Comparison of ENCODE assay signal across 10 mouse cellular contexts in the genomic region with DNA sequence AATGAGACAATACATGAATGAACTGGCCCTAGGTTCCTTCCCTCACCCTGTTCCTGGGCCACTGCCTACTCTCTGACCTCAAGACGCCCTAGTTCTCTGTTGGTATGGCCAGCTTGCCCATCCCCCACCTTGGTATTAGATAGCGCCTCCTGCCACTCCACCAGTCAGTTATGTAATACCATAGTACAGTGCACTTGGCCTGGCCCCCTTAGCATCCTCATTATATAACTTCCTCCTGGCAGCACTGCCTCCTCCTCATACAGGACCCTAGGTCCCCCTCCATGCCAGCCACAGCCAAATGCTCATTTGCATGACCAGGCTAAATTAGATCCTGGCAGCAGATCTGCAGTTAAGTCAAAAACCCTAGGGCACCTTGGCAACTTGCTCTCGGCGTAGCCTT. TPM values are rescaled to one million over a fixed set of nuclear protein-coding genes. Genes with fewer than 3 reads are reported as not detected.
DNase-seq lines count a peak whose midpoint lies in the region; ATAC-seq and TF ChIP-seq lines count a peak whose summit lies in the region.
"Had no signal": no experiment of that assay in that cellular context is flagged by ENCODE, and none has a peak within 500 bp of the region (broad histone marks: within the 10 kb centered on the region; RNA-seq: fewer than 3 reads in every experiment).

No protein-coding gene starts in this region.

- H3K36me3 ChIP-seq in heart, embryonic 11.5 days (ENCODE audit: control insufficient read depth, insufficient read depth, low read length), result peaks cover 22% of the 10 kb centered on the region
- no peaks in the 10 kb centered on the region for H3K36me3 ChIP-seq in midbrain, postnatal 0 days (ENCODE audit: insufficient read depth, low read length)
- no peaks in the 10 kb centered on the region for H3K36me3 ChIP-seq in midbrain, embryonic 16.5 days (ENCODE audit: control insufficient read depth, insufficient read depth, low read length)

- 81% methylated on average over 4 of the region's 4 CpGs for WGBS in heart, embryonic 11.5 days (ENCODE audit: insufficient replicate concordance)
- 83% methylated on average over 4 of the region's 4 CpGs for WGBS in midbrain, postnatal 0 days
- 74% methylated on average over 4 of the region's 4 CpGs for WGBS in midbrain, embryonic 16.5 days

- no peak overlapping the region for H3K4me3 ChIP-seq in heart, embryonic 11.5 days (ENCODE audit: low read depth, low read length)
- H3K4me3 ChIP-seq in midbrain, postnatal 0 days (ENCODE audit: low read depth, low read length), result no peak overlapping the region
- H3K4me3 ChIP-seq in midbrain, embryonic 16.5 days (ENCODE audit: low read depth, low read length), result no peak overlapping the region
- H3K4me3 ChIP-seq: embryonic facial prominence, embryonic 13.5 days; neural tube, embryonic 12.5 days had no signal

- DNase-seq in heart, adult 11 months, result peak; percentile 99
- peak; percentile 76 for DNase-seq in midbrain, postnatal 0 days (ENCODE audit: low spot score)
- DNase-seq in gastrocnemius, adult 8-10 months (ENCODE audit: low spot score in 2 of 2), result peak; percentile 76 to 85
- DNase-seq in thymus, postnatal 0 days (ENCODE audit: low spot score), result no peak
- no peak for DNase-seq in urinary bladder, postnatal 4 days (ENCODE audit: low spot score in 2 of 2)

- H3K4me2 ChIP-seq in heart, embryonic 11.5 days, result no peak overlapping the region
- no peak overlapping the region for H3K4me2 ChIP-seq in midbrain, postnatal 0 days (ENCODE audit: low read depth, low read length, poor library complexity, severe bottlenecking)
- H3K4me2 ChIP-seq in midbrain, embryonic 16.5 days (ENCODE audit: low read length), result no peak overlapping the region
- H3K4me2 ChIP-seq: embryonic facial prominence, embryonic 13.5 days; neural tube, embryonic 12.5 days had no signal

- no peak overlapping the region for H3K9ac ChIP-seq in heart, embryonic 11.5 days (ENCODE audit: low read depth, low read length)
- H3K9ac ChIP-seq in midbrain, postnatal 0 days (replicated peaks; ENCODE audit: low read length, poor library complexity, severe bottlenecking), result no peak overlapping the region
- no peak overlapping the region for H3K9ac ChIP-seq in midbrain, embryonic 16.5 days (ENCODE audit: low read depth, low read length)
- H3K9ac ChIP-seq: neural tube, embryonic 12.5 days had no signal

- TF ChIP-seq CTCF in midbrain, postnatal 0 days (IDR thresholded peaks at IDR 0.05), result no peak

- H3K27ac ChIP-seq in heart, embryonic 11.5 days (ENCODE audit: low read depth, low read length), result no peak overlapping the region
- no peak overlapping the region for H3K27ac ChIP-seq in midbrain, postnatal 0 days (ENCODE audit: low read depth, low read length)
- no peak overlapping the region for H3K27ac ChIP-seq in midbrain, embryonic 16.5 days (ENCODE audit: low read length)
- H3K27ac ChIP-seq: embryonic facial prominence, embryonic 13.5 days; neural tube, embryonic 12.5 days had no signal

- no peaks in the 10 kb centered on the region for H3K9me3 ChIP-seq in heart, embryonic 11.5 days (replicated peaks; ENCODE audit: control insufficient read depth, low read length)
- H3K9me3 ChIP-seq in midbrain, postnatal 0 days (ENCODE audit: low read length), result no peaks in the 10 kb centered on the region
- no peaks in the 10 kb centered on the region for H3K9me3 ChIP-seq in midbrain, embryonic 16.5 days (replicated peaks; ENCODE audit: control insufficient read depth, low read length, poor library complexity, severe bottlenecking)
- H3K9me3 ChIP-seq: embryonic facial prominence, embryonic 13.5 days; neural tube, embryonic 12.5 days had no signal

- H3K4me1 ChIP-seq in heart, embryonic 11.5 days (ENCODE audit: control insufficient read depth, insufficient read depth, low read length), result peaks cover 20% of the 10 kb centered on the region
- no peaks in the 10 kb centered on the region for H3K4me1 ChIP-seq in midbrain, postnatal 0 days (ENCODE audit: insufficient read depth, low read length)
- 0 out of 2 replicates have a peak, but pooled peaks cover 2% of the 10 kb centered on the region for H3K4me1 ChIP-seq in midbrain, embryonic 16.5 days (ENCODE audit: control insufficient read depth, insufficient read depth, low read length)

- H3K27me3 ChIP-seq in heart, embryonic 11.5 days (ENCODE audit: control insufficient read depth, insufficient read depth, low read length), result no peaks in the 10 kb centered on the region
- H3K27me3 ChIP-seq in midbrain, postnatal 0 days (ENCODE audit: insufficient read depth, low read length), result no peaks in the 10 kb centered on the region
- no peaks in the 10 kb centered on the region for H3K27me3 ChIP-seq in midbrain, embryonic 16.5 days (ENCODE audit: control insufficient read depth, insufficient read depth, low read depth, low read length)
- H3K27me3 ChIP-seq: embryonic facial prominence, embryonic 13.5 days; neural tube, embryonic 12.5 days had no signal

- ATAC-seq in heart, embryonic 11.5 days (replicated peaks; ENCODE audit: insufficient number of reproducible peaks, low FRiP score, low TSS enrichment), result no peak
- ATAC-seq in midbrain, postnatal 0 days (ENCODE audit: low FRiP score), result no peak
- no peak for ATAC-seq in midbrain, embryonic 16.5 days
- ATAC-seq in megakaryocyte progenitor cell, adult 5-6 weeks (replicated peaks; ENCODE audit: poor library complexity), result peak; percentile 87

RNA-seq across cellular contexts. Expression of a gene that starts 18.8 kb away (rescaled TPM):
- 10.6 and 11.9 TPM in 2 replicates for polyA plus RNA-seq in heart, embryonic 11.5 days (2014; fragmentation: Nextera tagmentation; extraction: Ambion mirVana)
- 7.5 and 9.0 TPM in 2 replicates for total RNA-seq in midbrain, postnatal 0 days (2014; rRNA removed)
- polyA plus RNA-seq in midbrain, postnatal 0 days (2015; fragmentation: Nextera tagmentation; extraction: Ambion mirVana), result 3.1 and 3.8 TPM in 2 replicates
- polyA plus RNA-seq in midbrain, embryonic 16.5 days (2015; fragmentation: Nextera tagmentation; extraction: Ambion mirVana), result 3.1 and 3.8 TPM in 2 replicates
- total RNA-seq in gastrocnemius, adult 8-10 months (2022), result 1 to 10 TPM; 2.7 to 4.0 (median 3.0) TPM
- 17.9 and 19.0 TPM in 2 replicates for total RNA-seq in megakaryocyte progenitor cell, adult 5-6 weeks (2015)
- 12.8 and 15.3 TPM in 2 replicates for total RNA-seq in megakaryocyte progenitor cell, adult 5-6 weeks (2017)
- polyA plus RNA-seq in thymus, postnatal 0 days (2015; fragmentation: Nextera tagmentation; extraction: Ambion mirVana), result 12.2 and 14.9 TPM in 2 replicates

RNA-seq across cellular contexts. Expression of a gene that starts 25.9 kb away (rescaled TPM):
- polyA plus RNA-seq in heart, embryonic 11.5 days (2014; fragmentation: Nextera tagmentation; extraction: Ambion mirVana), result 7.6 and 9.5 TPM in 2 replicates
- 0.99 and 2.2 TPM in 2 replicates for total RNA-seq in midbrain, postnatal 0 days (2014; rRNA removed)
- polyA plus RNA-seq in midbrain, postnatal 0 days (2015; fragmentation: Nextera tagmentation; extraction: Ambion mirVana), result 0.33 and 0.77 TPM in 2 replicates
- polyA plus RNA-seq in midbrain, embryonic 16.5 days (2015; fragmentation: Nextera tagmentation; extraction: Ambion mirVana), result 2.0 and 2.1 TPM in 2 replicates
- total RNA-seq in gastrocnemius, adult 8-10 months (2022), result not detected
- 8.1 and 8.4 TPM in 2 replicates for total RNA-seq in megakaryocyte progenitor cell, adult 5-6 weeks (2015)
- 12.0 and 14.5 TPM in 2 replicates for total RNA-seq in megakaryocyte progenitor cell, adult 5-6 weeks (2017)
- polyA plus RNA-seq in thymus, postnatal 0 days (2015; fragmentation: Nextera tagmentation; extraction: Ambion mirVana), result 14.4 and 17.4 TPM in 2 replicates

RNA-seq across cellular contexts. Expression of a gene that starts 41.0 kb away (rescaled TPM):
- polyA plus RNA-seq in heart, embryonic 11.5 days (2014; fragmentation: Nextera tagmentation; extraction: Ambion mirVana), result not detected in 2 replicates
- total RNA-seq in midbrain, postnatal 0 days (2014; rRNA removed), result 5.4 and 5.5 TPM in 2 replicates
- 1.4 TPM in 2 replicates for polyA plus RNA-seq in midbrain, postnatal 0 days (2015; fragmentation: Nextera tagmentation; extraction: Ambion mirVana)
- 1.1 and 1.8 TPM in 2 replicates for polyA plus RNA-seq in midbrain, embryonic 16.5 days (2015; fragmentation: Nextera tagmentation; extraction: Ambion mirVana)
- not detected for total RNA-seq in gastrocnemius, adult 8-10 months (2022)
- total RNA-seq in megakaryocyte progenitor cell, adult 5-6 weeks (2015), result not detected in 2 replicates
- not detected in 2 replicates for total RNA-seq in megakaryocyte progenitor cell, adult 5-6 weeks (2017)
- polyA plus RNA-seq in thymus, postnatal 0 days (2015; fragmentation: Nextera tagmentation; extraction: Ambion mirVana), result 0.12 TPM in 2 replicates
- polyA plus RNA-seq: embryonic facial prominence, embryonic 13.5 days had no signal

Comparison
In these comparisons a context has a peak if more than half of its experiments do, and no peak if none do; other contexts are left out.
1. DNase-seq: peak in heart, adult 11 months (single experiment), midbrain, postnatal 0 days (single experiment) and gastrocnemius, adult 8-10 months (2 of 2); none in thymus, postnatal 0 days (single experiment) and urinary bladder, postnatal 4 days (0 of 2).